Mouse (Mus musculus): ENCODE data around the gene Ago3. TPM values are rescaled to one million over a fixed set of nuclear protein-coding genes. Genes with fewer than 3 reads are reported as not detected.

Ago3 gene
- polyA plus RNA-seq, 1 experiment from 2014 or later = 17.2 TPM

- no peak overlapping the region for H3K27ac ChIP-seq
- H3K4me1 ChIP-seq = no peaks in the 10 kb centered on the region
- WGBS = 96% methylated on average over 3 of the region's 3 CpGs
- no peak overlapping the region for H3K4me3 ChIP-seq
- no peaks in the 10 kb centered on the region for H3K27me3 ChIP-seq
- no peak for ATAC-seq
- H3K9ac ChIP-seq = no peak overlapping the region
- no peak overlapping the region for H3K4me2 ChIP-seq
- H3K9me3 ChIP-seq (replicated peaks) = no peaks in the 10 kb centered on the region
- peaks cover 5% of the 10 kb centered on the region; the same call in 1 of the 2 replicates for H3K36me3 ChIP-seq (ENCODE audit: poor library complexity, severe bottlenecking)
Observed at GRCm38 (mm10) chr4:126412526-126412925, 16.8 kb downstream of the Ago3 start.

GRCm38 (mm10) chr4:126371497-126371896, 57.9 kb downstream of the Ago3 start:
- no peak overlapping the region for H3K4me2 ChIP-seq
- peaks cover 25% of the 10 kb centered on the region for H3K36me3 ChIP-seq (ENCODE audit: poor library complexity, severe bottlenecking)
- H3K4me1 ChIP-seq = no peaks in the 10 kb centered on the region
- H3K9me3 ChIP-seq (replicated peaks) = no peaks in the 10 kb centered on the region
- H3K4me3 ChIP-seq = no peak overlapping the region
- no peak for ATAC-seq
- H3K9ac ChIP-seq = no peak overlapping the region
- 75% methylated on average over 9 of the region's 9 CpGs for WGBS
- H3K27me3 ChIP-seq = no peaks in the 10 kb centered on the region
- H3K27ac ChIP-seq = no peak overlapping the region

DNA sequence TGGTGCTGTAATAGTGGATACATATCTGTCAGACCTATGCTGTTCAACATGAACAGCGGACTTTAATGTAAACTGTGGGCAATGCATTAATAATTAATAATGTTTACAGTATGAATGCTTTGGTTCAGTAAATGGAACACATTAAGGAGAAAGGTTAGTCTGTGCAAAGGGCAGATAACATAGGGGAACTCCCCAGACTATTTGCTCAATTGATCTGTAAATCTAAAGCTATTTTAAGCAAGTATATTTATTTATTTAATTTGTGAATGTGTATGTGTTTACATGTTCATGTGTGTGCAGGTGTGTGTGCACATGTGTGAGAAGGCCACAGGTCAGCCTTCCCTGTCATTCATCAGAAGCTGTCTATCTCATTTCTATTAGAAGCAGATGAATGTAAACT, 69.3 kb downstream of the Ago3 start:
- no peaks in the 10 kb centered on the region for H3K9me3 ChIP-seq (replicated peaks)
- H3K27me3 ChIP-seq = no peaks in the 10 kb centered on the region
- H3K36me3 ChIP-seq (ENCODE audit: poor library complexity, severe bottlenecking) = peaks cover 53% of the 10 kb centered on the region
- no peak overlapping the region for H3K4me2 ChIP-seq
- H3K4me1 ChIP-seq = no peaks in the 10 kb centered on the region
- ATAC-seq = no peak
- H3K9ac ChIP-seq = no peak overlapping the region
- no peak overlapping the region for H3K27ac ChIP-seq
- H3K4me3 ChIP-seq = no peak overlapping the region
- WGBS = 100% methylated on average over 1 of the region's 1 CpGs

DNA sequence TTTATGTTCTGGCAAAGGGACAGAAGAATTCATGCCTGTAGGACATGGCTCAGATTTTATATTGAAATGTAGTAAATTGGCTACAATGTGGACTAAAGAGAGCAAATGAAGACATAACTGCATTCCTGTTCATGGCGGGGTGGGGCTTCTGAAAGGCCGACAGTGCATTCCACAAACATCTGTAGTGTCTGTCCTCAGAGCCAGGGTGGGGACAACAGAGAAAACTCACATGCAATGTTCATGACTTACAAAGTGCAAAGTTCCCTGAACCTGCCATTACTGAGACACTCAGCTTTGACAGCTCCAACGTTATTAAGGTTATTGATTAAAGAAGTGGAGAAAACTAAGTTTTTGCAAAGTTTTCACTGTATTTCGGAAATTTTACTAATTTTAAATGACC, 85.9 kb downstream of the Ago3 start:
- Histone ChIP-seq H3K36me3 (ENCODE audit: poor library complexity, severe bottlenecking) (peaks cover 35% of the 10 kb centered on the region), H3K9me3 (replicated peaks) (no peaks in the 10 kb centered on the region), H3K27ac (no peak overlapping the region), H3K9ac (no peak overlapping the region), H3K4me2 (no peak overlapping the region), H3K4me1 (no peaks in the 10 kb centered on the region), H3K27me3 (no peaks in the 10 kb centered on the region), H3K4me3 (no peak overlapping the region)
- WGBS = 87% methylated on average over 4 of the region's 4 CpGs
- ATAC-seq = no peak

- H3K27ac ChIP-seq = no peak overlapping the region
- H3K9ac ChIP-seq = no peak overlapping the region
- ATAC-seq = no peak
- WGBS = 73% methylated on average over 4 of the region's 4 CpGs
- H3K27me3 ChIP-seq = no peaks in the 10 kb centered on the region
- H3K9me3 ChIP-seq (replicated peaks) = no peaks in the 10 kb centered on the region
- H3K36me3 ChIP-seq (ENCODE audit: poor library complexity, severe bottlenecking) = peaks cover 11% of the 10 kb centered on the region; the same call in 1 of the 2 replicates
- no peak overlapping the region for H3K4me3 ChIP-seq
- no peak overlapping the region for H3K4me2 ChIP-seq
- H3K4me1 ChIP-seq = no peaks in the 10 kb centered on the region
Observed at GRCm38 (mm10) chr4:126339461-126339860, 89.9 kb downstream of the Ago3 start.

DNA sequence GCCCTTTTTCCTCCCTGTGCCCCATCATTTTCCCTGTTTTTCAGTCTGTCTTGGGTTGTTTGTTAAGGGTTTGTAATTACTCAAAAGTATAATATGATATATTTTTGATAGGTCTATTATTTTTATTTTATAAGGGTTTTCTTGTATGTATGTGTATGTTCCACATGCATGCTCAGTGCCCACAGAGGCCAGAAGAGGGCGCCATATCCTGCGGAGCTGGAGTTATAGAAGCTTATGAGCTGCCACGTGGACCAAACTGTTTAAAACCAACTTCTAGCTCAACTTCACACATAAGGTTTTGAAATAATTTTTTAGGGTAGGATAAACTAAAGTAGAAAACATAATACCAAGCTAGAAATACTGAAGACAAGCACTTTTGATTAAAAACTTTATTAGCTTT, 97.0 kb downstream of the Ago3 start:
- Histone ChIP-seq H3K27me3 (no peaks in the 10 kb centered on the region), H3K4me1 (no peaks in the 10 kb centered on the region), H3K9me3 (replicated peaks) (no peaks in the 10 kb centered on the region), H3K36me3 (ENCODE audit: poor library complexity, severe bottlenecking) (no peaks in the 10 kb centered on the region), H3K27ac (no peak overlapping the region), H3K9ac (no peak overlapping the region), H3K4me2 (no peak overlapping the region), H3K4me3 (no peak overlapping the region)
- 49% methylated on average over 3 of the region's 3 CpGs for WGBS
- ATAC-seq = no peak

- Histone ChIP-seq H3K9me3 (replicated peaks) (no peaks in the 10 kb centered on the region), H3K4me3 (no peak overlapping the region), H3K4me2 (no peak overlapping the region), H3K27me3 (no peaks in the 10 kb centered on the region), H3K36me3 (ENCODE audit: poor library complexity, severe bottlenecking) (no peaks in the 10 kb centered on the region), H3K4me1 (no peaks in the 10 kb centered on the region), H3K27ac (no peak overlapping the region), H3K9ac (no peak overlapping the region)
- no peak for ATAC-seq
- 87% methylated on average over 1 of the region's 1 CpGs for WGBS
Observed at GRCm38 (mm10) chr4:126331751-126332150, 97.6 kb downstream of the Ago3 start.

DNA sequence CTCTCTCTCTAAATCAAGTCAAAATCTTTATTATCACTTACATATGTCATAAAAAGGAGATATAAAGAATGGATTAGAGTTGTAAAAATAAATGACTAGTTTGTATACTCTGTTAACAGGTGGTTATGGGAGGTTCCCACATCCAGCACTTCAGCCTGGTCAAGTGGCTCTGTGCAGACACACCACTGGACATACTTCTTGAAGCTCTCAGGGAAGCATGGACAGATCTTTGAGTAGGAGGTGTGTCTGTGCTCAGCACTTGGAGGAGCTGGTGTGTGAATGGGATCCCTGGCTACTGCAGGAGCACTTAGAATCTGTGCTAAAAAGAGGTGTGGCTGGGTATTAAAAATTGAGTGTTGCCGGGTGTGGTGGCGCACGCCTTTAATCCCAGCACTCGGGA, 99.1 kb downstream of the Ago3 start:
- H3K4me3 ChIP-seq = no peak overlapping the region
- ATAC-seq = no peak
- peaks cover 6% of the 10 kb centered on the region; the same call in 1 of the 2 replicates for H3K27me3 ChIP-seq
- peaks cover 4% of the 10 kb centered on the region for H3K4me1 ChIP-seq
- H3K4me2 ChIP-seq = no peak overlapping the region
- 95% methylated on average over 4 of the region's 4 CpGs for WGBS
- no peaks in the 10 kb centered on the region for H3K36me3 ChIP-seq (ENCODE audit: poor library complexity, severe bottlenecking)
- no peak overlapping the region for H3K9ac ChIP-seq
- no peaks in the 10 kb centered on the region for H3K9me3 ChIP-seq (replicated peaks)
- no peak overlapping the region for H3K27ac ChIP-seq

DNA sequence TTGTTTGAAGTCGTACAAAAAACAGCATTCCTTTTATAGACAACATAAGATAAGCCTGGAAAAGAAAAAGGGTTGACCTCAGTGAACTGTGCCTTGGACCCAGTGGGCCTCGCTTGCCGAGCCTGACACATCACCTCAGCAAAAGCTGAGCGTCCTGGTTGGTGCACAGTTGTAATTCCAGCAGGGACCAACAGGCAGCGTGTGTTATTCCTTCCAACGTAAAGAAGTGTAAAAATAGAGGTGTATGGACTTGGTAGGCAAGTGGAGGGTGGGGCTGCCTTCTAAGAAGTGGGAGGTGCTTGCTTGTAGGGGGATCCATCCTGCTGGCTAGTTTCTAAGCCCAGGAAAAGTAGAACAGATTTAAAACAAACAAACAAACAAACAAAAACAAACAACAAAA, 103.3 kb downstream of the Ago3 start:
- H3K4me1 ChIP-seq = peaks cover 16% of the 10 kb centered on the region
- no peaks in the 10 kb centered on the region for H3K9me3 ChIP-seq (replicated peaks)
- WGBS = 26% methylated on average over 6 of the region's 6 CpGs
- no peak overlapping the region for H3K4me3 ChIP-seq
- no peak for ATAC-seq
- no peak overlapping the region for H3K27ac ChIP-seq
- H3K27me3 ChIP-seq = peaks cover 26% of the 10 kb centered on the region
- H3K36me3 ChIP-seq (ENCODE audit: poor library complexity, severe bottlenecking) = no peaks in the 10 kb centered on the region
- no peak overlapping the region for H3K4me2 ChIP-seq
- no peak overlapping the region for H3K9ac ChIP-seq

DNA sequence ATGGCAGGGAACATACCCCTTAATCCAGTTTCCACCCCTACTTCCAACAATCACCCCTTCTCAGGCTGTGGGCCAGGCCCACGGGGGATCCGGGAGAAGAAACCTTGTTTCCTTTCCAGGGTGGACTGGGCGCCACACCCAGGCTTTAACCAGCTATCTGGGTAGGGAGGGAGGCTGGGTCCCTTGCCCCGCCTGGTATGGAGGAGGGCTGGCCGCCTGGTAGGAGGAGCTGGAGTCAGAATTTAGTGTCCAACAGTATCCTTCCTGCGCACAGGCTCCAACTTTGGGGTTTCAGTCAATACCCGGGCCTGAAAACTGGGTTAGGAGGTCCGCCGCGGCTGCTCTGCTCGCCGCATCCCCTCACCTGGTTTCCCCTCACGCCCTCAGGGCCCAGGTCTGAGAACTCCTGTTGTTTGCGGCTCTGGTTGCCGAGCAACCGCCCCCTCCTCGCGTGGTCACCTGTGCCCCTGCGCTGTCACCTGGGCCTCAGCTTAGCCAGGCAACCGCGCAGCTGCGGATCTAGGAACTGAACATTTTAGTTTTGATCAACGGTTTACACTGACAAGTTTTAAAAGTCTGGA, 104.0 kb downstream of the Ago3 start, which contains the start of gene Tekt2:
Tekt2 (minus strand) TSS at position 408 of the 581 bp plus-strand sequence.
- Histone ChIP-seq H3K27ac (peak within 1 kb of the TSS; percentile 10; the same call in 1 of the 2 replicates), H3K9me3 (replicated peaks) (no peaks in the 10 kb centered on the region), H3K36me3 (ENCODE audit: poor library complexity, severe bottlenecking) (no peaks in the 10 kb centered on the region), H3K27me3 (peaks cover 26% of the 10 kb centered on the region), H3K9ac (peak within 1 kb of the TSS; percentile 37; the same call in 1 of the 2 replicates), H3K4me1 (peaks cover 23% of the 10 kb centered on the region), H3K4me3 (no peak within 1 kb of the TSS; the same call in none of the 2 replicates), H3K4me2 (peak within 1 kb of the TSS; percentile 38)
- no peak for ATAC-seq
- WGBS = 10% methylated on average over 23 of the region's 23 CpGs

GRCm38 (mm10) chr4:126324861-126325260, 104.5 kb downstream of the Ago3 start:
- Histone ChIP-seq H3K9ac (peak overlapping the region; percentile 37; the same call in 1 of the 2 replicates), H3K9me3 (replicated peaks) (no peaks in the 10 kb centered on the region), H3K4me3 (no peak overlapping the region; the same call in 1 of the 2 replicates), H3K36me3 (ENCODE audit: poor library complexity, severe bottlenecking) (no peaks in the 10 kb centered on the region), H3K27ac (0 out of 2 replicates have a peak overlapping the region, but pooled peaks have one; percentile 10), H3K4me2 (peak overlapping the region; percentile 38), H3K27me3 (peaks cover 26% of the 10 kb centered on the region), H3K4me1 (peaks cover 28% of the 10 kb centered on the region)
- 15% methylated on average over 13 of the region's 13 CpGs for WGBS
- no peak for ATAC-seq

- Histone ChIP-seq H3K4me2 (no peak overlapping the region), H3K27me3 (peaks cover 26% of the 10 kb centered on the region), H3K9ac (no peak overlapping the region), H3K4me3 (no peak overlapping the region), H3K9me3 (replicated peaks) (no peaks in the 10 kb centered on the region), H3K27ac (no peak overlapping the region), H3K36me3 (ENCODE audit: poor library complexity, severe bottlenecking) (peaks cover 15% of the 10 kb centered on the region), H3K4me1 (peaks cover 31% of the 10 kb centered on the region)
- 95% methylated on average over 13 of the region's 13 CpGs for WGBS
- no peak for ATAC-seq
Observed at GRCm38 (mm10) chr4:126322646-126323045, 106.7 kb downstream of the Ago3 start.
